Mouse (Mus musculus): ENCODE measurements around the gene Btg3. TPM values are rescaled to one million over a fixed set of nuclear protein-coding genes. Genes with fewer than 3 reads are reported as not detected.
A peak's percentile ranks its signal among the peaks of the same experiment; 100 is the strongest.

Gene Btg3
- polyA plus RNA-seq, 1 experiment from 2014 or later: 28.8 TPM

DNA sequence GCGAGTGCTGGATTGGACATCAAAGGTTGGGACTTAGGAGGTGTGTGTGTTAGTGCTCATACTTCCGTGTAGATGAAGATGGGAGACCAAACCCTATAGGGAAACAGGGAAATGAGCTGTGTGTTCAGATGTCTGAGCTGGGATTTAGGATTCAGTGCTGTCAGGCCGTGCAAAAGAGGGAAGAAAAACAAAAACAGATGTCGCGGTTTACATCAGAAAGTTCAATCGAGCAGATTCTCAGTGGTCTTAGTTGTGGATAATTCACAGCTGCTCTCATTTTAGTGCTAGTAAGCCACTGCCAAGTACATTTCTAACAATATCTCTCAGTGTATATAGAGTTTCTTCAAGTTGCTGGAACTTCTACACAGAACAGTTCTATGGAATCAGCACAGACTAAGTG is 33.2 kb downstream of the Btg3 start:
- no peak overlapping the region for H3K27ac ChIP-seq
- no peak overlapping the region for H3K4me3 ChIP-seq (replicated peaks)
- ATAC-seq (ENCODE audit: low read depth) (no peak), DNase-seq (no peak)
- H3K4me1 ChIP-seq (replicated peaks): no peaks in the 10 kb centered on the region
- H3K4me2 ChIP-seq: no peak overlapping the region
- H3K36me3 ChIP-seq: peaks cover 3% of the 10 kb centered on the region; the same call in 1 of the 2 replicates
- H3K9ac ChIP-seq: no peak overlapping the region
- H3K9me3 ChIP-seq (replicated peaks): no peaks in the 10 kb centered on the region
- no peaks in the 10 kb centered on the region for H3K27me3 ChIP-seq
- 78% methylated on average over 6 of the region's 6 CpGs for WGBS (ENCODE audit: insufficient replicate concordance)

DNA sequence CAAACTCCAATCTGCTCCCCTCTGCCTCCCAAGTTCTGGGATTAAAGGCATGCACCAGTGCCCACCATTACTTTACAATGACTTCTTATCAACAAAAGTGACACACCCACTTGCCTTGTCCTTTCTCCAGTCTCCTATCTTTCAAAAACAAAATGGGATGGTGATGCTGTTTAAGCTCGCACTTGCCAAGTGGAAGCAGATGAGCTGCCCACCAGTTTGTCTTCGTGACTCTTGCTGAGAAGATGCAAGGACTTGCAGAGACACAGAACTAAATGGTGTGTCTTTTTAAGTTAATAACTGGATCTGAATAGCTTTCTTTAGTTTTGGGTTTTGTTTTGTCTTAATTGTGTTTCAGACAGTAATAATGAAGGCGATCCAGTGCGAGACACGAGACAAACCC is 34.2 kb downstream of the Btg3 start:
- no peak overlapping the region for H3K4me2 ChIP-seq
- DNase-seq (no peak), ATAC-seq (ENCODE audit: low read depth) (no peak)
- H3K4me1 ChIP-seq (replicated peaks): no peaks in the 10 kb centered on the region
- H3K9me3 ChIP-seq (replicated peaks): no peaks in the 10 kb centered on the region
- no peak overlapping the region for H3K4me3 ChIP-seq (replicated peaks)
- WGBS (ENCODE audit: insufficient replicate concordance): 75% methylated on average over 5 of the region's 5 CpGs
- no peak overlapping the region for H3K27ac ChIP-seq
- H3K27me3 ChIP-seq: no peaks in the 10 kb centered on the region
- peaks cover 3% of the 10 kb centered on the region; the same call in 1 of the 2 replicates for H3K36me3 ChIP-seq
- H3K9ac ChIP-seq: no peak overlapping the region

DNA sequence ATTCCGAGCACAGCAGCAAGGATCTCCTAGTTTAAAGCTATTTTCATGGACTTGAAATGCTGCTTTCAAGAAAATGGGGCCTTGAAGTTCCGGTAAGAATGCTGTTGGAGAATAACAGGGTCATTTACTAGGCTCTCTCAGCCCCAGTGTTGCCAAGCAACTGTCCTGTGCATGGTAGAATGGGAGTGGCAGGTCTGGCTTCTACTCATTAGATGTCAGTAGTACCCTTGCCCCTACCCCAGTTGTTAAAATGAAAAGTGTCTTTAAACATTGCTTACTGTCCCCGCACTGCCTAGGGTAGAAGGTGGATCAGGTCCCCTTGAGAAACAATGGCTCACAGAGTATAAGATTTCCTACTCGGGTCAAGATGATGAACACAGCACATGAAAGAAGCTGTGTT is 35.6 kb downstream of the Btg3 start:
- Histone ChIP-seq H3K9me3 (replicated peaks) (no peaks in the 10 kb centered on the region), H3K9ac (no peak overlapping the region), H3K36me3 (no peaks in the 10 kb centered on the region), H3K4me1 (replicated peaks) (no peaks in the 10 kb centered on the region), H3K27ac (no peak overlapping the region), H3K4me3 (replicated peaks) (no peak overlapping the region), H3K27me3 (no peaks in the 10 kb centered on the region), H3K4me2 (no peak overlapping the region)
- ATAC-seq (ENCODE audit: low read depth) (no peak), DNase-seq (no peak)
- 74% methylated on average over 4 of the region's 4 CpGs for WGBS (ENCODE audit: insufficient replicate concordance)

DNA sequence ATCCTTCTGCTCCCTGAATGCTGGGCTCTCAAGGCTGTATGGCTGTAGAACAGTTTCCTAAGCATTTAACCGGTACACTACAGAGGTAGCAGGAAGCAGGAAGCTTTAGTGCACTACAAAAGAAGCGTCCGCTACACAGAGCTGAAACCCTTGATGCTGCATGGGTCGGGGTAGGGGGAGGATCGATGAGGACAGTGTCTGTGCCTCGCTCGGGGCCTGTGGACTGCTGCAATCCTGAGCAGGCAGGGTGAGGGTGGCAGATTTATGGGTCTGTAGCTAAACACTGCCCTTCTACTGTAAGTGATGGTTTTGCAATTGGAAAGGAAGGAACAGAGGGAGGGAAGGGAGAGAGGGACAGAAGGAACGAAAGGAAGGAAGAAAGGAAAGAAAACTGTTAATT is 39.8 kb downstream of the Btg3 start:
- no peak overlapping the region for H3K4me2 ChIP-seq
- no peak overlapping the region for H3K4me3 ChIP-seq (replicated peaks)
- H3K9ac ChIP-seq: no peak overlapping the region
- WGBS (ENCODE audit: insufficient replicate concordance): 63% methylated on average over 8 of the region's 8 CpGs
- H3K36me3 ChIP-seq: peaks cover 12% of the 10 kb centered on the region; the same call in 1 of the 2 replicates
- H3K27ac ChIP-seq: no peak overlapping the region
- DNase-seq (no peak), ATAC-seq (ENCODE audit: low read depth) (no peak)
- no peaks in the 10 kb centered on the region for H3K9me3 ChIP-seq (replicated peaks)
- H3K4me1 ChIP-seq (replicated peaks): no peaks in the 10 kb centered on the region
- no peaks in the 10 kb centered on the region for H3K27me3 ChIP-seq

- Histone ChIP-seq H3K27me3 (no peaks in the 10 kb centered on the region), H3K4me1 (replicated peaks) (no peaks in the 10 kb centered on the region), H3K9me3 (replicated peaks) (no peaks in the 10 kb centered on the region), H3K36me3 (0 out of 2 replicates have a peak, but pooled peaks cover 3% of the 10 kb centered on the region), H3K9ac (no peak overlapping the region), H3K4me2 (no peak overlapping the region), H3K27ac (no peak overlapping the region), H3K4me3 (replicated peaks) (no peak overlapping the region)
- ATAC-seq (ENCODE audit: low read depth) (no peak), DNase-seq (no peak)
- 75% methylated on average over 12 of the region's 12 CpGs for WGBS (ENCODE audit: insufficient replicate concordance)
Observed at GRCm38 (mm10) chr16:78327999-78328398, 49.0 kb downstream of the Btg3 start.

GRCm38 (mm10) chr16:78327562-78327961 is 49.4 kb downstream of the Btg3 start:
- Histone ChIP-seq H3K27ac (no peak overlapping the region), H3K4me3 (replicated peaks) (no peak overlapping the region), H3K4me1 (replicated peaks) (no peaks in the 10 kb centered on the region), H3K4me2 (no peak overlapping the region), H3K27me3 (no peaks in the 10 kb centered on the region), H3K9me3 (replicated peaks) (no peaks in the 10 kb centered on the region), H3K36me3 (0 out of 2 replicates have a peak, but pooled peaks cover 3% of the 10 kb centered on the region), H3K9ac (no peak overlapping the region)
- DNase-seq: no peak
- 74% methylated on average over 7 of the region's 7 CpGs for WGBS (ENCODE audit: insufficient replicate concordance)
- ATAC-seq (ENCODE audit: low read depth): no peak

DNA sequence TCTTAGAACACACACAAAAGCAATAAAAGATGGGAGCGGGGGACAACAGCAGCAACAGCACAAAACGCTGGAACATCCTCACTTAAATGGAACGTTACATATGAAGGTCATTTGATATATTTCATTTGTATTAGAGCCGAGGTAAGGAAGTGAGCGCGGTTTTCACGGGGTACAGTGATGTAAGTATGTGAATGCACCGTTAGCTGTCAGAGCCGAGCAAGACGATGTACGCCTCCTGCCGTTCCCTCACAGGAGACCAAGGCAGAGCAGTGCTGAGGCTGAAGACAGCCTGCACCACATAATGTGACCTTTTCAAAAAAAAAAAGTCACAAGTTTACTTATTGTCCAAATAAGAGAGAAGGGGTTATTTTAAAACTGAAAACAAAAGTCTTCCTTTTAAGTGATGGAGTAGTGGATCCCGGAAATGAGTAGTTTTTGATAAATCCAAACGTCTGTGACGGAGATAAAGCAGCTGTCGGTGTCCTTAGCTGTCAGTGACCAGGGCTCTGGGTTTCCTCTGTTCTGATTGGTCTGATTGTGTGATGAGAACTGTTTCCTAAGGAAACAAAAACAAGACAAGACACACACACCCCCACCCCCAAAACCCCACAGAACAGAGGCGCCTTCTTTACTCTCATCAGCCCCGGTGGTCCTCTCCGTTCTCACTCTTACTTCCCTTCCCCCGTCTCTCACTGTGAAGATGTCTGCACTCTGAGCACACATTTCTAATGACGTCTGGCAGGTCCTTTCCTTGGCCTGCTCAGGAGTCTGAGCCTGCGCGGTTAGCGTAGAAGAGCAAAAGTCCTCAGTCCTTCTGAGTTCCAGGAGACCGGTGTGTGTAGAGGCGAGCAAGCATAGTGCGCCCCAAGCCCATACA is 50.8 kb downstream of the Btg3 start:
- ATAC-seq (ENCODE audit: low read depth): no peak
- DNase-seq: no peak
- 71% methylated on average over 27 of the region's 27 CpGs for WGBS (ENCODE audit: insufficient replicate concordance)
- H3K9ac ChIP-seq: no peak overlapping the region
- no peak overlapping the region for H3K27ac ChIP-seq
- H3K4me1 ChIP-seq (replicated peaks): no peaks in the 10 kb centered on the region
- no peaks in the 10 kb centered on the region for H3K9me3 ChIP-seq (replicated peaks)
- H3K4me3 ChIP-seq (replicated peaks): no peak overlapping the region
- H3K27me3 ChIP-seq: no peaks in the 10 kb centered on the region
- no peak overlapping the region for H3K4me2 ChIP-seq
- 0 out of 2 replicates have a peak, but pooled peaks cover 3% of the 10 kb centered on the region for H3K36me3 ChIP-seq

DNA sequence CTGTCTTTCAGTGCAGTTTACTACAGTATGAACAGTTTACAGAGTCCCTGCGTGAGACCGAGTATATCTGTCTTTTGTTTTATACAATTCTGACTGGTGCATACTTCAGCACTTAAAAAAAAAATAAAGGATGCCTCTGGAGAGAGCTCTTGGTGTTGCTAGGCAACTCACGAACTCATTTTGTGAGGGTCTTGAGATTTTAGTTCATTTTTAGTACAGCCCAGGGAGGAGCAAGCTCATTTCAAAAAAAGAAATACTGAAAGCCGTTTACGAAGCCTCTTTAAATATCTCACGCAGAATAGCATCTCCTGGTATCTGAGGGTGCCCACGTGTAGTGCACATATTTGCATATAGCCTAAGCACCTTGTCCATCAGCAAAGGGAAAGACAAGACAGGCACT is 54.9 kb downstream of the Btg3 start:
- H3K36me3 ChIP-seq: 0 out of 2 replicates have a peak, but pooled peaks cover 2% of the 10 kb centered on the region
- DNase-seq (no peak), ATAC-seq (ENCODE audit: low read depth) (no peak)
- no peaks in the 10 kb centered on the region for H3K4me1 ChIP-seq (replicated peaks)
- no peak overlapping the region; the same call in 1 of the 2 replicates for H3K27ac ChIP-seq
- no peaks in the 10 kb centered on the region for H3K9me3 ChIP-seq (replicated peaks)
- H3K4me3 ChIP-seq (replicated peaks): no peak overlapping the region
- no peak overlapping the region for H3K9ac ChIP-seq
- no peaks in the 10 kb centered on the region for H3K27me3 ChIP-seq
- 56% methylated on average over 7 of the region's 7 CpGs for WGBS (ENCODE audit: insufficient replicate concordance)
- H3K4me2 ChIP-seq: no peak overlapping the region

- Histone ChIP-seq H3K4me3 (replicated peaks) (no peak overlapping the region), H3K4me2 (no peak overlapping the region), H3K27ac (no peak overlapping the region), H3K27me3 (no peaks in the 10 kb centered on the region), H3K9me3 (replicated peaks) (no peaks in the 10 kb centered on the region), H3K4me1 (replicated peaks) (no peaks in the 10 kb centered on the region), H3K9ac (no peak overlapping the region), H3K36me3 (no peaks in the 10 kb centered on the region)
- DNase-seq (no peak), ATAC-seq (ENCODE audit: low read depth) (no peak)
- 17% methylated on average over 7 of the region's 7 CpGs for WGBS (ENCODE audit: insufficient replicate concordance)
Observed at GRCm38 (mm10) chr16:78321559-78321958, 55.4 kb downstream of the Btg3 start.

DNA sequence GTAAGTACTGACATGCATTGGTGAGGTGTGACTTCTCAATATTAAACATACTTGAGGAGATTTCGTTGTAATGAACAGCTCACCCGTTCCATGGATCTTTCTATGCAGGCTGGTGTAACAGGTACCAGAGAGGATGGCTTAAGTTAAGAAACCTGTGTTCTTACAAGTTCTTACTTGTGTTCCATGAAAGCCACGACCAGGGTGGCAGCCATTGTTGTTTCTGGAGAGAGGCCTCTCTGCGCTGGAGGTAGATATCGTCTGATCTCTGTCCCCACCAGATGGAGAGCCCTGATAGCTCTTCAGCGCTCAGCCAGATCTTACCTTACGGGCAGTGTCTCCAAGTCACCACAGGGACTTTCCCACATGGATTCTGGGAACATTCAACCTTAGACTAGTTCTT is 57.3 kb downstream of the Btg3 start:
- 58% methylated on average over 7 of the region's 7 CpGs for WGBS (ENCODE audit: insufficient replicate concordance)
- Histone ChIP-seq H3K4me3 (replicated peaks) (no peak overlapping the region), H3K4me1 (replicated peaks) (no peaks in the 10 kb centered on the region), H3K4me2 (no peak overlapping the region), H3K36me3 (no peaks in the 10 kb centered on the region), H3K27ac (no peak overlapping the region), H3K9me3 (replicated peaks) (no peaks in the 10 kb centered on the region), H3K27me3 (no peaks in the 10 kb centered on the region), H3K9ac (no peak overlapping the region)
- no peak for ATAC-seq (ENCODE audit: low read depth)
- DNase-seq: no peak

- H3K4me3 ChIP-seq (replicated peaks): no peak overlapping the region
- H3K36me3 ChIP-seq: no peaks in the 10 kb centered on the region
- no peak overlapping the region for H3K9ac ChIP-seq
- peaks cover 5% of the 10 kb centered on the region; the same call in 1 of the 2 replicates for H3K4me1 ChIP-seq (replicated peaks)
- no peaks in the 10 kb centered on the region for H3K27me3 ChIP-seq
- ATAC-seq (ENCODE audit: low read depth) (peak; percentile 49), DNase-seq (no peak)
- no peaks in the 10 kb centered on the region for H3K9me3 ChIP-seq (replicated peaks)
- H3K27ac ChIP-seq: no peak overlapping the region
- no peak overlapping the region for H3K4me2 ChIP-seq
- 34% methylated on average over 7 of the region's 7 CpGs for WGBS (ENCODE audit: insufficient replicate concordance)
Observed at GRCm38 (mm10) chr16:78317960-78318359, 59.0 kb downstream of the Btg3 start.

GRCm38 (mm10) chr16:78316849-78317248 is 60.1 kb downstream of the Btg3 start:
- Histone ChIP-seq H3K4me3 (replicated peaks) (no peak overlapping the region), H3K27me3 (no peaks in the 10 kb centered on the region), H3K27ac (no peak overlapping the region), H3K9me3 (replicated peaks) (no peaks in the 10 kb centered on the region), H3K4me2 (no peak overlapping the region), H3K9ac (no peak overlapping the region), H3K36me3 (no peaks in the 10 kb centered on the region), H3K4me1 (replicated peaks) (peaks cover 5% of the 10 kb centered on the region; the same call in 1 of the 2 replicates)
- DNase-seq: no peak
- no peak for ATAC-seq (ENCODE audit: low read depth)
- WGBS (ENCODE audit: insufficient replicate concordance): 64% methylated on average over 9 of the region's 9 CpGs
